Mouse (Mus musculus) adrenal gland, postnatal 36 days (tissue): ENCODE results near the gene AI597479. TPM values are rescaled to one million over a fixed set of nuclear protein-coding genes. Genes with fewer than 3 reads are reported as not detected.

Experiments used
- DNase-seq, 2 experiments: peaks; one replicate each; pipeline ENCODE4 v3.0.0; 2021; ENCODE audit warnings: mixed read lengths in 1 of 2
- total RNA-seq, 2 experiments: library from RNA; stranded (reverse); gene quantifications; 2 replicates each; pipeline ENCODE4 v1.2.3; 2021

Gene AI597479
- total RNA-seq, 2 experiments from 2014 or later, result 17.5 to 18.7 TPM

- no peak for DNase-seq
Measured at GRCm38 (mm10) chr1:43159429-43159828, 60.9 kb downstream of the AI597479 start.

GRCm38 (mm10) chr1:43162394-43162793 lies 63.9 kb downstream of the AI597479 start:
- DNase-seq, result no peak

- no peak for DNase-seq
Measured at GRCm38 (mm10) chr1:43163084-43163466, 64.6 kb downstream of the AI597479 start.

GRCm38 (mm10) chr1:43163467-43164418 lies 65.2 kb downstream of the AI597479 start:
- DNase-seq, result peak; percentile 80

GRCm38 (mm10) chr1:43164582-43164981 lies 66.1 kb downstream of the AI597479 start:
- no peak for DNase-seq

Other genes starting within 250 kb of the AI597479 start
- 10 to 100 TPM; 55.6 to 72.3 TPM for gene Mrps9, start 247.5 kb upstream of the AI597479 start, total RNA-seq
- 1 to 10 TPM; 2.4 to 3.0 TPM for gene Gpr45, start 145.8 kb upstream of the AI597479 start, total RNA-seq
- 10 to 100 TPM; 27.9 to 35.8 TPM for gene Tgfbrap1, start 73 bp upstream of the AI597479 start, total RNA-seq
- 10 to 100 TPM; 25.4 to 27.6 TPM for gene Fhl2, start 98.3 kb downstream of the AI597479 start, total RNA-seq